Mouse (Mus musculus) left cerebral cortex, adult 2 months (tissue): ENCODE results near the gene Ccdc42. TPM values are rescaled to one million over a fixed set of nuclear protein-coding genes. Genes with fewer than 3 reads are reported as not detected.

Experiments used
- DNase-seq, 2 experiments: peaks; one replicate each; pipeline ENCODE4 v3.0.0; 2021 to 2022; ENCODE audit warnings: low spot score in 2 of 2, mixed read lengths in 1 of 2; ENCODE audit errors: extremely low spot score in 1 of 2
- H3K27ac ChIP-seq: fragments of 200-600 bp; 2 replicates; pipeline ENCODE4 v1.8.1; 2022
- H3K4me3 ChIP-seq: fragments of 200-600 bp; 2 replicates; pipeline ENCODE4 v1.8.1; 2022
- CTCF ChIP-seq: fragments of 200-600 bp; IDR thresholded peaks from 2 replicates; pipeline ENCODE4 v1.8.1; 2022; ENCODE audit warnings: antibody characterized with exemption, mild to moderate bottlenecking, moderate library complexity
- intact Hi-C: fragments of 180-260 bp; cut with DNase I; formaldehyde crosslinking; loops from one replicate; pipeline ENCODE4 v1.15.1; 2025
- long read RNA-seq, 2 experiments: library from polyadenylated mRNA; stranded (forward); transcript quantifications; one replicate each; pipeline ENCODE4 v2.0.0; 2021; ENCODE audit warnings: borderline mapping rate in 2 of 2
- total RNA-seq, 2 experiments: library from RNA; stranded (reverse); gene quantifications; 2 replicates each; pipeline ENCODE4 v1.2.3; 2021

Ccdc42 gene
- 1 to 10 TPM in 1 of 2 experiments, under 1 TPM in 1; 0.66 to 1.2 TPM for total RNA-seq
- long read RNA-seq, experiment 1, result 0 reads
- long read RNA-seq, experiment 2, partial matches to known transcripts, result 0 of 1 reads
- long read RNA-seq, experiment 2, other reads (novel, unspliced or antisense), result 0 of 1 reads

DNA sequence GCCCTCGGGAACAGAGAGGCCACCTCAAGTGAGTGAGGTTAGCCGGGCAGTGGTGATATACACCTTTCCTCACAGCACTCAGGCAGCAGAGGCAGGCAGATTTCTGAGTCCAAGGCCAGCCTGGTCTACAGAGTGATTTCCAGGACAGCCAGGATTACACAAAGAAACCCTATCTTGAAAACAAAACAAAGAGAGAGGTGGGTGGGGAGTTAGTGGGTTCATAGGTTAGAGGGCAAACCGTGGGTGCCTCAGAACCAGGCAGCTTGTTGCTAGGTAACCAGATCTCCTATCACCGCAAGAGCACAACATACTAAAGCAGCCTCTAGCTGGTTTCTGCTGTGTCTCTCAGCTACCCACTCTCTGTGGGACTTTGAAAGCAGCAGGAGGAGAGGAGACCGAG, at the start of gene Ccdc42:
TSS of gene Ccdc42 (plus strand) at position 301 of the 400 bp plus-strand sequence.
- no peak for DNase-seq
- intact Hi-C loops, result no loop called here
- Histone ChIP-seq H3K27ac (no peak within 1 kb of the TSS), H3K4me3 (no peak within 1 kb of the TSS)
- no peak for TF ChIP-seq CTCF

DNA sequence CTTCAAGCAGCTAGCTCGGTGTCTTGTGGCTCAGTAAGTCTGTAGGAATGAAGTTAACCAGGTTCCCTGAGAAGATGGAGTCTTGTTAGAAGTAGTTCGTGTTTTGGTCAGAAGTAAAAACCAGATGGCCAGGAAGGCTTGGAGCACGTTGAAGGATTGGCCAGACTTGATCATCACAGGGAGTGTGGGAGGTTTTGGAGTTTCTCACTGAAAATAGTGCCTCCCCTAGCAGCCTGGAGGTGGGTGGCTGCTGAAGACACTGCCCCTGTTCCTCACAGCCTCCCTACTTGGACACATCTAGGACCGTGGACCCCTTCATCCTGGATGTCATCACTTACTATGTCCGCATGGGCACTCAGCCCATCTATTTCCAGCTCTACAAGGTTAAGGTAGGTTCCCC, 47.2 kb upstream of the Ccdc42 start:
- intact Hi-C loops, result no loop called here
- H3K4me3 ChIP-seq, result no peak overlapping the region
- no peak for DNase-seq
- TF ChIP-seq CTCF, result no peak
- H3K27ac ChIP-seq, result no peak overlapping the region; the same call in 1 of the 2 replicates

GRCm38 (mm10) chr11:68544554-68544953, 42.3 kb upstream of the Ccdc42 start:
- no peak for DNase-seq
- intact Hi-C loops, result no loop called here
- TF ChIP-seq CTCF, result peak; percentile 52

DNA sequence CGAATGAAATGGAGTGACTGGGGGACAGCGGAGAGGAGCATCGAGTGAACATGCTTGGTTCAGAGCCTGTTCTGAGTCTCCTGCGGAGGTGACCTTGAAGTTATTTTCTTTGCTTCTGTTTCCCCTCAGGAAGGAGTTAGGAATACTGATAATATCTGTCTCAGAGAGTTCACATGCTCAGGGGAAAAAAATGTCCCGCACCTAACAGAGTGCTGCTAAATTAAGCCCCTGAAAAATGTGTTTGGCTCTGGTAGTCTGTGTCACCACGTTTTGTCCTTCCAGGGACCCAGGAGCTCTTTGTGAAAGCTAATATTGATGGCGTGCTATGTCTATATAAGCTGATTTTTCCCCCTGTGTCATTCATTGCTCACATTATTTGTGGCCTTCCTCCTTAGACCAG, 41.6 kb upstream of the Ccdc42 start:
- DNase-seq, result no peak
- intact Hi-C loops, result no loop called here
- no peak overlapping the region for H3K4me3 ChIP-seq
- no peak for TF ChIP-seq CTCF
- H3K27ac ChIP-seq, result no peak overlapping the region

More at GRCm38 (mm10) chr11:68544554-68544953, 42.3 kb upstream of the Ccdc42 start:
- Histone ChIP-seq H3K27ac (no peak overlapping the region), H3K4me3 (no peak overlapping the region)

DNA sequence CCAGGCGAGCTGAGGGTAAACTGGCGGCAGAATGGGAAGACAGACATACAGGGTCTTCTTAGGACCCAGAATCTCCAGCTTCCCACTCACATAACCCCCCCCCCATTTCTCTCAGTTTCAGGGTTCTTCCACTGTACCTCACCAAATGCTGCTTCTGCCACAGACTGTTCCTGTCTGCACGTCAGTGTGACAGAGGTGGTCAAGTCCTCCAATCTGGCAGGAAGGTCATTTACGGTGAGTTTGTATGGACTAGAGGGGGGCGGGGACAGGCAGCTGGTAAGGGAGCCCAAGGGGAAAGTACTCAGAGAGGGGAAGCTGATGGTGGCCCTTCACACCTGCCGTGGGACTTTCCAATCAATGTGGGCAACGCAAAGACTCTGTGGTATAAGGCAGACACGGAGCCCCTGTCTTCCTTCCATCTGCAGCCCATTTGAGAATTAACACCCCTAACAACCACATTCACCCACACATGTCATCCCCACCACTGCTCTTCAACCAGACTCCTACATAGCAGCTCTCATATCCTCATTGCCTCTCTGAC, 41.1 kb upstream of the Ccdc42 start:
- DNase-seq, result no peak
- intact Hi-C loops, result no loop called here
- Histone ChIP-seq H3K4me3 (no peak overlapping the region), H3K27ac (no peak overlapping the region)
- TF ChIP-seq CTCF, result no peak

GRCm38 (mm10) chr11:68547484-68547883, 39.3 kb upstream of the Ccdc42 start:
- TF ChIP-seq CTCF, result no peak
- Histone ChIP-seq H3K27ac (no peak overlapping the region), H3K4me3 (no peak overlapping the region)
- intact Hi-C loops, result no loop called here
- no peak for DNase-seq

DNA sequence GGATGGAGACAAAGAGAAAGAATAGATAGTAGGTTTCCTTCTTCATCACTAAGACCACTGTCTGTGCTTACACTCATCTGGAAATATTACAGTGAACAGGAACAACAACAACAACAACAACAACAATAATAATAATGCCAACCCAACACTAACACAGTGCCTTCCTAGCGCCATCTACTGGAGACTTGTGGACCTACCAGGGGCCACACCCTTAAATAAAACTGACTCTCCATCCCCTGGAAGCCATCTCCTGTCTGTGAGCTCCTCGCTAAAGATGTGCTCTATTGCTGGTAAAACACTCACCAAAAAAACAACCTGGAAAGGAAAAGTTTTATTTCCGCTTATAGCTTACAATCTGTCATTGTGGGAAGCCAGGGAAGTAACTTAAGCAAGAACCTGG, 37.2 kb upstream of the Ccdc42 start:
- TF ChIP-seq CTCF, result peak; percentile 46
- Histone ChIP-seq H3K4me3 (no peak overlapping the region), H3K27ac (no peak overlapping the region)
- intact Hi-C loops, result loop anchor here (2.0 kb wide), 1 partner anchor 63 kb away; no protein-coding TSS in a partner anchor
- DNase-seq, result no peak

- intact Hi-C loops, result no loop called here
- no peak for TF ChIP-seq CTCF
- H3K27ac ChIP-seq, result no peak overlapping the region
- no peak overlapping the region for H3K4me3 ChIP-seq
- no peak for DNase-seq
These were observed 36.5 kb upstream of the Ccdc42 start for GRCm38 (mm10) chr11:68550358-68550757.

- Histone ChIP-seq H3K4me3 (no peak overlapping the region), H3K27ac (no peak overlapping the region)
- intact Hi-C loops, result no loop called here
- TF ChIP-seq CTCF, result peak; percentile 56
- no peak for DNase-seq
These were observed 32.8 kb upstream of the Ccdc42 start for GRCm38 (mm10) chr11:68553981-68554471.

- peak; percentile 39 for TF ChIP-seq CTCF
- intact Hi-C loops, result no loop called here
- H3K4me3 ChIP-seq, result no peak within 1 kb of the TSS
- DNase-seq, result no peak
- H3K27ac ChIP-seq, result no peak within 1 kb of the TSS
These were observed 30.8 kb upstream of the Ccdc42 start, which contains the start of gene Mfsd6l for GRCm38 (mm10) chr11:68555918-68556584. Gene Mfsd6l (plus strand): TSS chr11:68556186.

DNA sequence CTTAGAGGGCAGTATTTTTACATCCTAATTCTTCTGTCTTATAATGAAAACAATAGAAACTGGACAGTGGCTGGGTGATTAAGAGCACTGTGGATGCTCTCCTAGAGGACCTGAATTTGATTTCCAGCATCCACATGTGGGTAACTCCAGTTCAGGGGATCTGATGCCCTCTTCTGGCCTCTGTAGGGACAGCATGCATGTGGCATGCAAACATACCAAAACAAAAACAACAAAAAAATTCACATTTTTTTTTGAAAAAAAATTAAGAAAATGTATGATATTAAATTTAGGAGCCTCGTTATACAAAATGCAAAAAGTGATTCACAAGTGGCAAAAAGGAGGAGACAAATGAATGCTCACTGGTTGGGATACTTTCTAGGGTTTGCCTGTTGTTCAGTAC, 27.3 kb upstream of the Ccdc42 start:
- H3K4me3 ChIP-seq, result no peak overlapping the region

More for the DNA sequence above, 27.3 kb upstream of the Ccdc42 start:
- H3K27ac ChIP-seq, result no peak overlapping the region
- peak; percentile 46 for TF ChIP-seq CTCF
- no peak for DNase-seq
- intact Hi-C loops, result no loop called here
